Mouse (Mus musculus): ENCODE measurements around the gene Nudt15.

DNA sequence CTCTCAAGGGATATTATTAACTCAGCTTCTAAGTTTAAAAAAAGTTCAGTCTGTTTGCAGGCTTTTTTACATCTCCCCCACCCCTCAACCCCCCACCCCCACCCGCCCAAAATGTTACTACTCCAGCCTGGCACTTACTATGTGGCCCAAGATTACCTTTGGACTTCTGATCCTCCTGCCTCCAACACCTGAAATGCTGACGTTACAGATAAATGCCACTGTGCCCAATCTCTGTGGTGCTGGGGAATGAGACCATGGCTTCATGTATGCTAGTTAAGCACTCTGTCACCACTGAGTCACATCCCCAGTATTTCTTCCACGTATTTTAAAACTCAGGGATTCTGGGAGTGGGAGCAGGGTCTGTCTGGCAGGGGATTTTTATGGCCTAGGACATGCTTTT, 2.2 kb upstream of the Nudt15 start:
- TF ChIP-seq CTCF (IDR thresholded peaks at IDR 0.05; ENCODE audit: low read depth) (no peak), EP300 (IDR thresholded peaks at IDR 0.05; ENCODE audit: low read depth) (no peak)

All from liver, embryonic 14.5 days (tissue).